Mouse (Mus musculus): ENCODE results near the gene Pfn2. TPM values are rescaled to one million over a fixed set of nuclear protein-coding genes. Genes with fewer than 3 reads are reported as not detected.
"Not testable (repeated sequence)": the region's sequence is repeated elsewhere in the genome, so short reads cannot be mapped to it uniquely, and the experiment has no call there.

Pfn2 gene
- total RNA-seq (2021): 100 to 1,000 TPM; 463 to 512 TPM
- long read RNA-seq, experiment 1, transcript Pfn2-201 (3 exons, 2,342 nt): major isoform, 251 of 302 reads
- long read RNA-seq, experiment 1, transcript Pfn2-202 (3 exons, 1,879 nt): minor isoform, 13 of 302 reads
- long read RNA-seq, experiment 1, partial matches to known transcripts: 5 of 302 reads
- long read RNA-seq, experiment 1, other reads (novel, unspliced or antisense): 29 of 302 reads
- long read RNA-seq, experiment 2, transcript Pfn2-201 (3 exons, 2,342 nt): major isoform, 235 of 271 reads
- long read RNA-seq, experiment 2, transcript Pfn2-202 (3 exons, 1,879 nt): minor isoform, 15 of 271 reads
- long read RNA-seq, experiment 2, partial matches to known transcripts: 3 of 271 reads
- long read RNA-seq, experiment 2, other reads (novel, unspliced or antisense): 14 of 271 reads

DNA sequence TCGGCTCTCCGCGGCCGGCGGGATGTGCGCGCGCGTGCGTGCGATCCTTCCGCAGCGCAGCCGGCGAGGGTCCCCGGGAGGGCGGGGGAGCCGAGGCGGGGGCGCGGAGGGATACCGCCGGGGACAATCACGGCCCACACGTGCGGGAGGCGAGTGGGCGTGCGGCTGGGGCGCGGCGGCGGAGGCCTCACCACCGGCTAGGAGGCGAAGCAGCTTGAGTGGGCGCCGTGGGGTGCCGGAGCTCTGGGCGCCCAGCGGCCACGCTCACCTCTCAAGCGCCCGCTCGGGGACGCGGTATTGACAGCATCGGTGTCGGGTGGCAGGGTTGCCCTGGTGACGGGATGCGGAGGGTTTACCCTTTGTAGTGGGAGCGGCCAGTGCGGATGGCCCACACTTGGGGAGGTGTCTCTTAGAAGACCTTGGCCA lies at the start of gene Pfn2:
Gene Pfn2, minus strand, starts transcription at position 320 of the 426 bp plus-strand sequence.
- DNase-seq (ENCODE audit: extremely low spot score in 1 of 2, low spot score in 2 of 2): peak; percentile 82 to 86
- Histone ChIP-seq H3K27ac (peak within 1 kb of the TSS; percentile 99), H3K4me3 (peak within 1 kb of the TSS; percentile 86)
- intact Hi-C loops (cut with DNase I): loop anchor here (1.0 to 10.0 kb wide), 5 partner anchors 35 to 677 kb away; partner anchors contain the start of genes Eif2a, Serp1 and Tsc22d2
- no peak for TF ChIP-seq CTCF (IDR thresholded peaks at IDR 0.05)

DNA sequence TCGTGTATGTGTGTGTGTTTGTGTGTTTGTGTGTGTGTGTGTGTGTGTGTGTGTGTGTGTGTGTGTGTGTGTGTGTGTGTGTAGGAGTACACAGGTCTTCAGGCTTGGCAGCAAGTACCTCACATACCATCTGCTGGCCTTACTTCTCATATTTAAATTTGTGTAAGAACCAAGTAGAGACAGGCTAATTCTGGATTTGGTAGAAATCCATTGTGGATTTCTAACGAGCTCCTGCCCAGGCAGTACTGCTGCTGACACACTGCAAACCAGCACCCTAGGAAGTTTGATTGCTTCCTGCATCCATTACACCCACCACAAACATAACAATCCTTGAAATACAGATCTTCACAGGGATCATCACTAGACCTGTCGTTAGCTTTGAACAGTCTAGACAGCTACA lies 35.1 kb upstream of the Pfn2 start:
- peak overlapping the region; percentile 59; the same call in 1 of the 2 replicates for H3K27ac ChIP-seq
- intact Hi-C loops (cut with DNase I): loop anchor here (5.0 kb wide), 1 partner anchor 36 kb away; the partner anchor contains the start of gene Pfn2
- H3K4me3 ChIP-seq: no peak overlapping the region
- TF ChIP-seq CTCF (IDR thresholded peaks at IDR 0.05): no peak
- no peak for DNase-seq (ENCODE audit: extremely low spot score in 1 of 2, low spot score in 2 of 2)

DNA sequence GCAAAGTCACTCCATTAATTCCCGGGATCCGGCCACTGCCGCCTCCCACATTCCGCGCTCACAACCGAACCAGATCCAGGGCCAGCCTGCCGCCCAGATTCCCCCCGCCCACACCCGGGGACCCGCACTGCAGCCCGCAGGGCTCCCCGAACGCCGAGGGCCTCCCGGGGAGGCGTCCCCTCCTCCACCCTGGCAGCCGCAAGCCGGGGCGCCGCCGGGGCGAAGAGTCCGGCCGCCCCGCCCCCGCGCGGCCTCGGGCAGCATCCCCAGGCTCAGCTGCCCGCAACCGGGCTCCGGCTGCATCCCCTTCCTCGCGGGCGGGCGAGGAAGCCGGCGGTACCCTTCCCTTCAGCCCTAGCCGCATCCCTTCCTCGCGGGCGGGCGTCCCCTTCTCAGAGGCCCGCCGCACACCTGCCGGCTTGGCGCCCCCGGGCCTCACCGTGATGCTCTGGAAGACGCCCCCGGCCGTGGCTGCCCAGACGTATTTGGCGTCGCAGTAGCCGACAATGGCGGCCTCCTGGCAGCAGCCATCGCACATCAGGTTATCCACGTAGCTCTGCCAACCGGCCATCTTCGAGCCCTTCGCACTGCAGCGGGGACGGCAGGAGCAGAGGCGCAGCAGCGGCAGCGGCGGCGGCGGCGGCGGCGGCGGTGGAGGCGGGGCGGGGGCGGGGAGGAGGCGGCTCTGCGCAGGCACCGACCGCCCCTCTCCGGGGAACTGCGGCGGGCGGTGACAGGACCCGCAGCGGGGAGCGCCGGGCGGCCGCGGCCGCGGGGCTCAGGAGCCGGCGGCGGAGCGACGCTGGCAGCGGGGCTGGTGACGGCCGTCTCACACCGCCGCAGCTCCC lies 743 bp downstream of the Pfn2 start:
- Histone ChIP-seq H3K27ac (peak overlapping the region; percentile 99), H3K4me3 (peak overlapping the region; percentile 86)
- intact Hi-C loops (cut with DNase I): loop anchor here (1.0 to 10.0 kb wide), 6 partner anchors 35 to 678 kb away; partner anchors contain the start of genes Eif2a, Serp1 and Tsc22d2
- peak; percentile 67 for DNase-seq (ENCODE audit: extremely low spot score in 1 of 2, low spot score in 2 of 2)
- no peak for TF ChIP-seq CTCF (IDR thresholded peaks at IDR 0.05)

DNA sequence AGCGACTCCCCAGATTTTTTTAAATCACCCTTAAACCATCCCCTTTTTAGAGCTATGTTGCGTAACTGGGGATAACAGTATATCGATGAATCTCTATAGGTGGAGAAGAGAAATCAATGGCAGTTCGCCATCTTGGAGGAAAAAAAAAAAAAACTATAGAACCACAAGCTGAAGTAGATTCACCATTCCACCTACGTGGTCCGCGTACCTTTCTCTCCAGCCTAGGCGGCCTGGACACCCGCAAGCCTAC lies 1.3 kb downstream of the Pfn2 start:
- no peak for DNase-seq (ENCODE audit: extremely low spot score in 1 of 2, low spot score in 2 of 2)
- Histone ChIP-seq H3K27ac (peak overlapping the region; percentile 99), H3K4me3 (peak overlapping the region; percentile 86)
- intact Hi-C loops (cut with DNase I): loop anchor here (1.0 to 10.0 kb wide), 5 partner anchors 36 to 678 kb away; partner anchors contain the start of genes Eif2a, Serp1 and Tsc22d2
- TF ChIP-seq CTCF (IDR thresholded peaks at IDR 0.05): no peak

DNA sequence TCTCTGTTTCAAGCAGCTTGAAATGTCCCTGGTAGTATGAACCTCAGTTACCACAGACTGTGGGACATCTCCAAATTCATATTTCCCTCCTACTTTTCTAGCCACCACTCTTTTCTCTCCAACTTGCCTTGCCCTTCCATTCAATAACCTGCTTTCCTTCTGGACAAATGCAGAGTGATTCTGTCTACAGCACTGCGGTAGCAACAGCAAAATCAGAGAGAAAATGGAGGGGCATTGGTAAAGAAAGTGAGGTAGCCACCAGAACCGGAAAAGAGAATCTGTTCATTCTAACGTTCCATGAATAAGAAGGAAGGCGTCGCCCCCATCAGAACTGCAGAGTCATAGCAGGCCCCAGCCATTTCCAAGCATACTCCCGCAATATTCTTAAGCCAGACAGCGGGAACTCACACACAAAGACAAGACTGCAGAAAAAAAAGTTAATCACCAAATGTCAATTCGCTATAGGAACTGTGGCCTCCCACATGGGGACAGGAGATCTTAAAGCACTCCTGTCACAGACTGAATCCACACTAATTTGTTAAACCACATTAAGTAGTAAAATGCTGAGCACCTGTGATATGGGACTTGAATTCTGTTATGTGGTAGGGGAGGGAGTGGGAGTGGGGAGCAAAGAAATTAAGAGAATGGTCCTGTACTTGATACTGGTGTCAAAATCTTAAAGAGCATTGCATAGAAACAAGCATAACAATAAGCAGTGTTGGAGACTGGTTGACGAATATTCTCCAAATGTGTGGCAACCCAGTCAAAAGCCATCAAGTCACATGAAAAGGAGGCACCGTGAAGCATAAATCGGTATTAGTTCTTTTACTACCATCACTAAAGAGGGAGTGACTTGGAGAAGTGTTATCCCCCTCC lies 1.9 kb downstream of the Pfn2 start:
- H3K27ac ChIP-seq: peak overlapping the region; percentile 99
- intact Hi-C loops (cut with DNase I): loop anchor here (1.0 to 10.0 kb wide), 5 partner anchors 36 to 679 kb away; partner anchors contain the start of genes Eif2a, Serp1 and Tsc22d2
- DNase-seq (ENCODE audit: extremely low spot score in 1 of 2, low spot score in 2 of 2): peak; percentile 42 to 43
- peak; percentile 7; the same call in 1 of the 2 replicates for TF ChIP-seq CTCF (IDR thresholded peaks at IDR 0.05)
- H3K4me3 ChIP-seq: peak overlapping the region; percentile 86

DNA sequence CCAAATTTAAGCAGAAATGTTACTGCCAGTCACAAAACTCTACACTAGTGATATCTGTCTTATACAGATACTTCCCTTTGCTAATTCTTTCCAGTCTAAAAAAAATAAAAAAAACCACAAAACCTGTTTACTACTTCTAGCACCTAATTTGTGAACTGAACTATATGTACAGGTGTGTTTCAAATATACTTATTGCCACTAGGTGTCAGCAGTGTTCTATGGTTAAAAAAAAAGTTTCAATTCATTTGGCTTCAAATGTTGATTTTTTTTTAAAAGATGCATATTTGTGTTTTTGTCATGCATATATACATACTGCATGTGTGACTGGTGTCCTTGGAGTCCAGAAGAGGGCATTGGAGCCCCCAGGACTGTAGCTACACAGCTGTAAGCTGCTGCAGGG lies 4.1 kb downstream of the Pfn2 start:
- peak; percentile 79 for TF ChIP-seq CTCF (IDR thresholded peaks at IDR 0.05)
- intact Hi-C loops (cut with DNase I): loop anchor here (10.0 kb wide), 1 partner anchor 681 kb away; the partner anchor contains the start of genes Eif2a and Serp1
- Histone ChIP-seq H3K4me3 (no peak overlapping the region), H3K27ac (no peak overlapping the region)
- DNase-seq (ENCODE audit: extremely low spot score in 1 of 2, low spot score in 2 of 2): no peak

DNA sequence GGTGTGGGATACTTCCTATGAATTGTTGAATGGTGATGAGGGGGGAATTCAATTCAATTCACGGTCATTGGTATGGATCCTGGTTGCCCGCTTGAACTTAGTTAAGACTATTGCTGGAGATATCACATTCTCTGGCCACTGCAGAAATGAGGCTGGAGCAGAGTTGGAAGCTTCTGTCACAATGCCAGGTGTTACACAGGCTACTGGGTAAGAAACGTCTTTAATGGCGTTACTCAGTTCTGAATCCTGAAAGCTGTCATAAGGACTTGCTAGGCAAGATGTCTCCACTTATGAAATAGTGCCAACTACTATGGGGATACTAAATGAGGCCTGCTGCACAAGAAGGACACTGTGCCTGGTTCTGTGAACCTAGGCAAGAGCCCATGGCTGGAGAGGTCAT lies 11.0 kb downstream of the Pfn2 start:
- H3K27ac ChIP-seq: no peak overlapping the region
- DNase-seq (ENCODE audit: extremely low spot score in 1 of 2, low spot score in 2 of 2): no peak
- H3K4me3 ChIP-seq: no peak overlapping the region
- intact Hi-C loops (cut with DNase I): no loop called here
- TF ChIP-seq CTCF (IDR thresholded peaks at IDR 0.05): no peak

DNA sequence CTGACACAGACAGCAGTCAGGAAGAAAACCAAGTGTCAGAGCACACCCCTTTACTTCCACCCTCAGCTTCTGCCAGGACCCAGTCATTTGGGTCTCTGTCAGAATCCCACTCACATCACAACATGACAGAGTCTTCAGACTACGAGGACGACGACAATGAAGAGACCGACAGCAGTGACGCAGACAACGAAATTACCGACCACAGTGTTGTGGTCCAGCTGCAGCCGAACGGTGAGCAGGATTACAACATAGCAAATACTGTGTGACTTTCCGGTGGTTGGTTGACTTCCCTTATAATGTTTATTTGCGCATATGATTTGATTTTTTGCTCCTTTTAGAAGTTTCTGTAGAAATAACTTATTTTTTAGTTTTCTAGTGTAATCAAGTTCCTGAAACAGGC lies 14.3 kb downstream of the Pfn2 start:
- no peak overlapping the region for H3K4me3 ChIP-seq
- no peak overlapping the region for H3K27ac ChIP-seq
- no peak for DNase-seq (ENCODE audit: extremely low spot score in 1 of 2, low spot score in 2 of 2)
- intact Hi-C loops (cut with DNase I): no loop called here
- no peak for TF ChIP-seq CTCF (IDR thresholded peaks at IDR 0.05)

DNA sequence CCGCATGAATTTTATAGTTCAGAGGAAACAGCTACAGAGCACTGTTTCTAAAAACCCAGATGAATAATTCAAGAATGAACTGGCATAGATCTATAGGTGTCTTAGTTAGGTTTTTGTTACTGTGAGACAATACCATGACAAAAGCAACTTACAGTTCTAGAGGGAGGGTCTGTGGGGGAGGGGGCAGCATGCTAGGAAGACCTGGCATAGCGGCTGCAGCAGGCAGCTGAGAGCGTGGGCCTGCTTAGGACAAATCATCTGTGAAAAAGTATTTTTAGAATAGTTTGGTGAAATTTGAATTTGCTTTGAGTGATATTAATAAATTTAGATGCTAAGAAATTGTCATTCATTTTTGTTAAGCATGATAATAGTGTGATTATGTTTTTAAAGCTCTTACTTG lies 22.0 kb downstream of the Pfn2 start:
- no peak overlapping the region for H3K27ac ChIP-seq
- no peak overlapping the region for H3K4me3 ChIP-seq
- no peak for TF ChIP-seq CTCF (IDR thresholded peaks at IDR 0.05)
- intact Hi-C loops (cut with DNase I): no loop called here
- no peak for DNase-seq (ENCODE audit: extremely low spot score in 1 of 2, low spot score in 2 of 2)

DNA sequence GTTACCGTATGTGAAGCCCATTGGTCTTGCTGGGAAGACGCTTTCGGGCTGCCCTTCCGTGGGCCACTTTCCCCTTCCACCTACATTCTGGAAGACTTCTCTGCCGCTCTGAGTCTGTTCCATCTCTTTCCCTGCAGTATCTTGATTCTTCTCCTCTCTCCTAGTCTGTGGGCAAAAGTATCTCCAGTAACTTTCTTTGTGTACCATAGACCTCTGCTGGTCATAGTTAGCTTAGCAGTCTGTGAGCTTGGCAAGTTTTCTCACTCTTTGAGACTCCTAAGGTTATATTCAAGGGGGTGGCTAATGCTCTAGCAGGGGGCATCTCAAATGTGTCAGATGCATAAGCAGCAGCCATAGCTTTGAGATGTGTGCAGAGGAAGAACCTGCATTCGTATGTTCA lies 32.4 kb downstream of the Pfn2 start:
- no peak for DNase-seq (ENCODE audit: extremely low spot score in 1 of 2, low spot score in 2 of 2)

DNA sequence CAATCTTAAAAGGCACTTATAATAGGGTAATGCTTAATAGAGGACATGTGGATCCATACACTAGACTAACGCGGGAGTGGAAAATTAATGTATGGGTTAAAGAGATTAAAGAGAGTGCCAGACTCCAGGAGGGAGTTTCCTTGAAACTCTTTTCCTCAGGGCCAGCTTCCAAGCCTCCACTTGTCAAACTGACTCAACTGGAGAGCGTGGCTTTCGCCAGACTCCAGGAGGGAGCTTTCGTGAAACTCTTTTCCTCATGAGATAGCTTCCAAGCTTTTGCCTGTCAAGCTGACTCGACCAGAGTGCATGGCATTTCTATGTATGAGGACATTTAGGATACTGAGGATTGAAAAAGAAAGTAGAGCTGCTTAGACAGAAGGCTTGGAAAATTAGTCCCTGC lies 52.8 kb downstream of the Pfn2 start:
- H3K4me3 ChIP-seq; H3K27ac ChIP-seq; intact Hi-C loops (cut with DNase I); DNase-seq (ENCODE audit: extremely low spot score in 1 of 2, low spot score in 2 of 2): not testable (repeated sequence)

More for the DNA sequence above, 32.4 kb downstream of the Pfn2 start:
- H3K4me3 ChIP-seq: no peak overlapping the region
- intact Hi-C loops (cut with DNase I): loop anchor here (1.0 kb wide), 1 partner anchor 148 kb away; no protein-coding TSS in a partner anchor
- H3K27ac ChIP-seq: no peak overlapping the region
- TF ChIP-seq CTCF (IDR thresholded peaks at IDR 0.05): peak; percentile 54

Other genes with a start within 250 kb of the Pfn2 start
- 10 to 100 TPM; 21.8 to 22.9 TPM for gene Commd2, start 196.4 kb downstream of the Pfn2 start, total RNA-seq (2021)
- gene Ankub1, start 155.3 kb downstream of the Pfn2 start, total RNA-seq (2021): 1 to 10 TPM; 1.1 to 1.3 TPM
- 10 to 100 TPM; 93.7 to 94.2 TPM for gene Rnf13, start 112.0 kb downstream of the Pfn2 start, total RNA-seq (2021)

All from left cerebral cortex, adult 2 months (tissue).